In the genomic region with DNA sequence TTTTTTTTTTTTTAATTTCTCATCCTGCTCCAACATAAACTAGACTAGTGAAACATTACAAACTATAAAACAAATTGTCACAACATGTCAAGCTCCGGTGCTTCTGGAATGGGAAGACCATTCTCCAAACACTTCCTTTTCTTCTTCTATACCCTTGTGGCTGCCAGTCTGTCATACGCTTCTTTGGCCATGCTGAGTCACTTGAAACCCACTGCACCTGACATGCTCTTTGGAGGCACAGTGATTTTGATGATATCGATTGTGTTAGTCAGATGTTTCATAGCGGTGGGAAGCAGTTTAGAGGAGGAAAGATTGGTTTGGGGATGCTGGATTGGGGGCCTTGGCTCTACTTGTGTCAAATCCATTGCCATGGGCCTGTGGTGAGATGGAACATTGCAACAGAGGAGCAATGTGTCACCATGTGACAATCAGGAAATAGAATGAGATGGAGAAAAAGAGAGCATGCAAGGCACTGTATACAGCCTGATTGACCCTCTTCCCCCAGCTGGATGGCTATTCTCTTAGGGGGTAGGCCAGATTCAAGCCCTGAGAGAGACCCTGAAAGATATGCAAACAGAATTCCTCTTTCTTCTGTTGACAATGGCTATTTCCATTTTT, we compare ENCODE assay signal across 31 mouse cellular contexts.
DNase-seq lines count a peak whose midpoint lies in the region; ATAC-seq and TF ChIP-seq lines count a peak whose summit lies in the region.
"Had no signal": no experiment of that assay in that cellular context is flagged by ENCODE, and none has a peak within 500 bp of the region (broad histone marks: within the 10 kb centered on the region; RNA-seq: fewer than 3 reads in every experiment).

No protein-coding gene starts in this region.

- ATAC-seq in kidney, postnatal 0 days (replicated peaks; ENCODE audit: low FRiP score, low read depth): no peak
- ATAC-seq in kidney, embryonic 16.5 days (ENCODE audit: low FRiP score, low TSS enrichment): no peak
- ATAC-seq in hindbrain, embryonic 14.5 days (ENCODE audit: low FRiP score): no peak
- ATAC-seq: activated CD4-positive, CD25-positive, alpha-beta regulatory T cell, adult 4 months; forebrain, embryonic 15.5 days; intestine, embryonic 15.5 days had no signal

- no peak overlapping the region for H3K4me2 ChIP-seq in kidney, postnatal 0 days (ENCODE audit: low read length)
- no peak overlapping the region for H3K4me2 ChIP-seq in kidney, embryonic 16.5 days (replicated peaks; ENCODE audit: low read depth, low read length)
- no peak overlapping the region for H3K4me2 ChIP-seq in hindbrain, embryonic 14.5 days (replicated peaks)
- H3K4me2 ChIP-seq: embryonic facial prominence, embryonic 13.5 days; forebrain, embryonic 12.5 days; forebrain, embryonic 15.5 days; heart, embryonic 13.5 days; hindbrain, embryonic 15.5 days; intestine, embryonic 15.5 days had no signal

- no peak overlapping the region for H3ac ChIP-seq in C2C12 (ENCODE audit: control insufficient read depth, insufficient read length, low read depth)

- H3K36me3 ChIP-seq in kidney, postnatal 0 days (ENCODE audit: insufficient read depth, low read length): no peaks in the 10 kb centered on the region
- H3K36me3 ChIP-seq in kidney, embryonic 16.5 days (ENCODE audit: insufficient read depth, low read length): no peaks in the 10 kb centered on the region
- no peaks in the 10 kb centered on the region for H3K36me3 ChIP-seq in C2C12 (ENCODE audit: control insufficient read depth, insufficient read depth)
- H3K36me3 ChIP-seq in hindbrain, embryonic 14.5 days (replicated peaks; ENCODE audit: control insufficient read depth, insufficient read depth): no peaks in the 10 kb centered on the region
- H3K36me3 ChIP-seq in heart, adult 2 months (ENCODE audit: control insufficient read depth, insufficient read depth, low read length): no peaks in the 10 kb centered on the region
- H3K36me3 ChIP-seq in thymus, adult 2 months (ENCODE audit: control insufficient read depth, insufficient read depth, low read length): no peaks in the 10 kb centered on the region
- H3K36me3 ChIP-seq: embryonic facial prominence, embryonic 10.5 days; embryonic facial prominence, embryonic 13.5 days; forebrain, embryonic 12.5 days; forebrain, embryonic 15.5 days; heart, embryonic 10.5 days; heart, embryonic 13.5 days; hindbrain, embryonic 15.5 days; intestine, embryonic 15.5 days had no signal

- H3K4me3 ChIP-seq in kidney, postnatal 0 days (replicated peaks; ENCODE audit: low read depth, low read length): no peak overlapping the region
- no peak overlapping the region for H3K4me3 ChIP-seq in kidney, embryonic 16.5 days (ENCODE audit: low read length)
- H3K4me3 ChIP-seq in C2C12 (ENCODE audit: insufficient read depth, poor library complexity, severe bottlenecking): no peak overlapping the region
- H3K4me3 ChIP-seq in hindbrain, embryonic 14.5 days (replicated peaks; ENCODE audit: low read length): no peak overlapping the region
- no peak overlapping the region for H3K4me3 ChIP-seq in heart, adult 2 months
- H3K4me3 ChIP-seq in thymus, adult 2 months (ENCODE audit: control insufficient read depth, insufficient read depth, low read length): no peak overlapping the region
- H3K4me3 ChIP-seq: embryonic facial prominence, embryonic 10.5 days; embryonic facial prominence, embryonic 13.5 days; erythroblast, embryonic 14.5 days; forebrain, embryonic 12.5 days; forebrain, embryonic 15.5 days; gastrocnemius, adult 2 months; heart, embryonic 10.5 days; heart, embryonic 13.5 days; hindbrain, embryonic 15.5 days; intestine, embryonic 15.5 days had no signal

- H3K27ac ChIP-seq in kidney, postnatal 0 days: no peak overlapping the region
- H3K27ac ChIP-seq in kidney, embryonic 16.5 days (ENCODE audit: low read length): no peak overlapping the region
- H3K27ac ChIP-seq in hindbrain, embryonic 14.5 days: no peak overlapping the region
- H3K27ac ChIP-seq in heart, adult 2 months: no peak overlapping the region
- H3K27ac ChIP-seq in thymus, adult 2 months (ENCODE audit: control insufficient read depth, insufficient read depth, low read length): no peak overlapping the region
- H3K27ac ChIP-seq: embryonic facial prominence, embryonic 10.5 days; embryonic facial prominence, embryonic 13.5 days; forebrain, embryonic 12.5 days; forebrain, embryonic 15.5 days; gastrocnemius, adult 2 months; heart, embryonic 10.5 days; heart, embryonic 13.5 days; hindbrain, embryonic 15.5 days; intestine, embryonic 15.5 days had no signal

- no peaks in the 10 kb centered on the region for H3K27me3 ChIP-seq in kidney, postnatal 0 days (ENCODE audit: insufficient read depth, low read length)
- no peaks in the 10 kb centered on the region for H3K27me3 ChIP-seq in kidney, embryonic 16.5 days (ENCODE audit: insufficient read depth, low read length)
- H3K27me3 ChIP-seq in C2C12 (ENCODE audit: control insufficient read depth, insufficient read depth, insufficient read length): no peaks in the 10 kb centered on the region
- H3K27me3 ChIP-seq in hindbrain, embryonic 14.5 days (ENCODE audit: control insufficient read depth, insufficient read depth, low read length): no peaks in the 10 kb centered on the region
- H3K27me3 ChIP-seq in heart, adult 2 months (ENCODE audit: control insufficient read depth, insufficient read depth, low read length): no peaks in the 10 kb centered on the region
- no peaks in the 10 kb centered on the region for H3K27me3 ChIP-seq in thymus, adult 2 months (ENCODE audit: control insufficient read depth, insufficient read depth, low read length)
- H3K27me3 ChIP-seq: embryonic facial prominence, embryonic 13.5 days; forebrain, embryonic 12.5 days; forebrain, embryonic 15.5 days; heart, embryonic 13.5 days; hindbrain, embryonic 15.5 days; intestine, embryonic 15.5 days had no signal

- 69% methylated on average over 4 of the region's 4 CpGs for whole genome bisulfite sequencing in kidney, postnatal 0 days
- WGBS in kidney, embryonic 16.5 days: 65% methylated on average over 4 of the region's 4 CpGs
- WGBS in hindbrain, embryonic 14.5 days: 83% methylated on average over 4 of the region's 4 CpGs
- 91% methylated on average over 4 of the region's 4 CpGs for WGBS in heart, adult 2 months
- WGBS in thymus, adult 2 months: 72% methylated on average over 4 of the region's 4 CpGs

- TF ChIP-seq POLR2A in heart, adult 2 months (IDR thresholded peaks at IDR 0.05; ENCODE audit: insufficient read depth, low read depth, low read length): no peak
- TF ChIP-seq POLR2A in thymus, adult 2 months (IDR thresholded peaks at IDR 0.05; ENCODE audit: control insufficient read depth, extremely low read depth, insufficient read depth, low read length, poor library complexity): no peak

- no peaks in the 10 kb centered on the region for H3K79me3 ChIP-seq in C2C12 (ENCODE audit: low read depth)

- H3K9ac ChIP-seq in kidney, postnatal 0 days (ENCODE audit: low read depth, low read length): no peak overlapping the region
- H3K9ac ChIP-seq in kidney, embryonic 16.5 days (replicated peaks; ENCODE audit: low read length): no peak overlapping the region
- no peak overlapping the region for H3K9ac ChIP-seq in hindbrain, embryonic 14.5 days
- no peak overlapping the region for H3K9ac ChIP-seq in heart, adult 2 months (ENCODE audit: low read depth, low read length)
- H3K9ac ChIP-seq: embryonic facial prominence, embryonic 13.5 days; forebrain, embryonic 12.5 days; forebrain, embryonic 15.5 days; heart, embryonic 13.5 days; hindbrain, embryonic 15.5 days; intestine, embryonic 15.5 days had no signal

- H3K4me1 ChIP-seq in kidney, postnatal 0 days (replicated peaks; ENCODE audit: insufficient read depth, low read length): no peaks in the 10 kb centered on the region
- no peaks in the 10 kb centered on the region for H3K4me1 ChIP-seq in kidney, embryonic 16.5 days (ENCODE audit: insufficient read depth, low read length)
- H3K4me1 ChIP-seq in hindbrain, embryonic 14.5 days (replicated peaks; ENCODE audit: control insufficient read depth, insufficient read depth, low read length): no peaks in the 10 kb centered on the region
- H3K4me1 ChIP-seq in heart, adult 2 months (ENCODE audit: control insufficient read depth, insufficient read depth, low read length): no peaks in the 10 kb centered on the region
- no peaks in the 10 kb centered on the region for H3K4me1 ChIP-seq in thymus, adult 2 months (replicated peaks; ENCODE audit: control insufficient read depth, insufficient read depth, low read length)
- H3K4me1 ChIP-seq: embryonic facial prominence, embryonic 10.5 days; embryonic facial prominence, embryonic 13.5 days; heart, embryonic 10.5 days; hindbrain, embryonic 15.5 days; intestine, embryonic 15.5 days had no signal

- no peaks in the 10 kb centered on the region for H3K79me2 ChIP-seq in C2C12 (ENCODE audit: control insufficient read depth, insufficient read depth)
- H3K79me2 ChIP-seq in heart, adult 2 months (replicated peaks; ENCODE audit: control insufficient read depth, insufficient read depth, low read length): no peaks in the 10 kb centered on the region

- intact Hi-C loops in heart, adult 2 months (cut with DNase I): no loop called here

- no peak for TF ChIP-seq EP300 in heart, adult 2 months (IDR thresholded peaks at IDR 0.05; ENCODE audit: insufficient read depth, low read depth, low read length)

- peak; percentile 5 for DNase-seq in kidney, postnatal 0 days (ENCODE audit: low spot score)
- DNase-seq in MN1 (ENCODE audit: low spot score): peak; percentile 6
- DNase-seq in hindbrain, embryonic 14.5 days (ENCODE audit: low spot score): no peak
- no peak for DNase-seq in heart, adult 2 months
- no peak for DNase-seq in thymus, adult 2 months
- DNase-seq: adrenal gland, adult 8-10 months; adrenal gland, postnatal 25 days; B cell, adult 2 months; cerebellum, adult 11-12 months; cerebellum, adult 8-10 months; cerebellum, postnatal 10 days; cerebellum, postnatal 36 days; embryo, embryonic 11 days; gastrocnemius, adult 2 months; gastrocnemius, postnatal 14 days; heart, adult 18-20 months; heart, postnatal 14 days; heart, postnatal 4 days; kidney, adult 11 months had no signal

- no peak for TF ChIP-seq CTCF in kidney, postnatal 0 days (IDR thresholded peaks at IDR 0.05; ENCODE audit: low read depth)
- no peak for TF ChIP-seq CTCF in C2C12 (IDR thresholded peaks at IDR 0.05; ENCODE audit: control insufficient read depth, insufficient read depth, insufficient read length)
- TF ChIP-seq CTCF in heart, adult 2 months (IDR thresholded peaks at IDR 0.05): no peak
- no peak for TF ChIP-seq CTCF in thymus, adult 2 months (IDR thresholded peaks at IDR 0.05; ENCODE audit: borderline replicate concordance, control insufficient read depth, extremely low read depth, insufficient read depth, low read length, poor library complexity)

- no peaks in the 10 kb centered on the region for H3K9me3 ChIP-seq in kidney, postnatal 0 days (replicated peaks; ENCODE audit: low read length)
- H3K9me3 ChIP-seq in kidney, embryonic 16.5 days (ENCODE audit: low read length): no peaks in the 10 kb centered on the region
- H3K9me3 ChIP-seq in hindbrain, embryonic 14.5 days (ENCODE audit: control insufficient read depth, low read length): no peaks in the 10 kb centered on the region
- H3K9me3 ChIP-seq: embryonic facial prominence, embryonic 10.5 days; embryonic facial prominence, embryonic 13.5 days; forebrain, embryonic 12.5 days; forebrain, embryonic 15.5 days; heart, embryonic 10.5 days; heart, embryonic 13.5 days; hindbrain, embryonic 15.5 days; intestine, embryonic 15.5 days had no signal

TF ChIP-seq in C2C12, 6 proteins besides CTCF, POLR2A, EP300 and RAD21 (continues in another document):
- TF ChIP-seq CEBPB (IDR thresholded peaks at IDR 0.05; ENCODE audit: low read depth): peak; percentile 40

Comparison
In these comparisons a context has a peak if more than half of its experiments do, and no peak if none do; other contexts are left out.
1. DNase-seq: peak in kidney, postnatal 0 days (single experiment) and MN1 (single experiment); none in hindbrain, embryonic 14.5 days (single experiment), heart, adult 2 months (0 of 2) and thymus, adult 2 months (single experiment).